Mouse (Mus musculus) cerebral cortex, adult 2 months (tissue): ENCODE results near the gene Gm45234.

ENCODE experiments used
- WGBS: fragments of 180-500 bp; shearing (Covaris S2); methylation state at CpG from one replicate; pipeline ENCODE4 v1.1.7; 2018; 5-methylcytosine and 5-hydroxymethylcytosine counted together

The Gm45234 gene

DNA sequence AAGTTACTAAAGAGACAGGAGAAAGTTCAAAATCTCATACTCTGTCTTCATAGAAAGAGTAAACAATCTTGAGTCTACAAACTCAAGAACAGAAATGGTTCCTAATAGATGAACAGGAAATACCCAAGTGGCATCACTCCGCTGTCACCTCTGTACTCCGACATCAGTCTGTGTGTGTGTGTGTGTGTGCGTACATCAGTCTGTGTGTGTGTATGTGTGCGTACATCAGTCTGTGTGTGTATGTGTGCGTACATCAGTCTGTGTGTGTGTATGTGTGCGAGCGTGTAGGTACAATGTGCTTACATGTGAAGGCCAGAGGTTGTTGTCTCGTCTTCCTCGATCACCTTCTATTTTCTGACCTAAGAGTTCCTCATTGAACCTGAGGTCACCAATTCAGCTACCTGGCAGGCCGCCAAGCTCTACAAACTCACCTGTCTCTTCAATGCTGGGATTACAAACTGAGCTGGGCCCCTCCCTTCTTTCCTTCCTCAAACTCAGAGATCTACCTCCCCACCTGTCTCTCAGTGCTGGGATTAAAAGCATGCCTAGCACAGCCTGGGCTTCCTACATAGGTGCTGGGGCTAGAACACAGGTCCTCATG lies 47.4 kb downstream of the Gm45234 start:
- 95% methylated on average over 10 of the region's 10 CpGs for WGBS

DNA sequence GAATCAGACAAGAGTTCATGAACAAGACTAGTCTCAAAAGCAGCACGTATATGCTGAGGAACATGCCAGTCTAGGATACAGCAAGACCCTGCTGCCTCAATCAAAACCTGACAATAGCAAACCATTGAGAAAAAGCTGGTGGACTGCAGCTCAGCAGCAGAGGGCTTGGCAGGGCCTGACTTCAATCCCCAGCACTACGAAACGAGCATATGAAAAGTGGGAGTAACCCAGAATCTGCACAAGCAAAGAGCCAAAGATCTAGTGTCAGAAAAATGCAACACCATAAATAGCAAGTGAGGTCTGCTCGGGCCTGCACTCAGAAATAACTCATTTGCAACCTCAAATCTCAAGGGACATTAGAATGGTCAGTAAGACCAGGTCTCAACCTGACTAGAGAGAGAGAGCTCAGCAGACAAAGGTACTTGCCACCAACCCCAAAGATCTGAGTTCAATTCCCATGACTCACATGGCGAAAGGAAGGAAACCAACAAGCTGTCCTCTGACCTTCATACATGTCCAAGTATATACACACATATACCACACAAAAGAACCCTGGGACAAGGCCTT lies 49.7 kb downstream of the Gm45234 start:
- WGBS: 51% methylated on average over 5 of the region's 5 CpGs

DNA sequence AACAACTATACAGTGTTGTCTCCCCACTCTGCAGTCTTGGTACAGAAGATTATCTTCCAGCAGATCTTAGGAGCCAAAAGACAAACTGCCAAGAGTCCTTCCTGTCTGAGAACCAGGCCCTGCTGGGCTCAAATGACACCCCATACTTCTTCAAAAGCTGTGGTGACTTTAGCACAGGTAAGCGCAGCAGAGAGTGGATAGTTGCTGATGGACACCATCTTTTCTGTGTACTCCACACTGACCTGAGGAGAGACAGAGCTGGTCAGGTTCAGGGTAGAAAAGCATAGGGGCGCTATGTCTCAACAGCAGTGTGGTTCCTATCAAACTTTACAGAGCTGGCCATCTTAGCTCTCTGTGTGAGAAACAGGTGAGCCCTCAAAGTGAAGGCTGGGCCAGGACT lies 51.4 kb downstream of the Gm45234 start:
- WGBS: 96% methylated on average over 2 of the region's 2 CpGs

GRCm38 (mm10) chr6:124703789-124704188 lies 52.0 kb downstream of the Gm45234 start:
- WGBS: 70% methylated on average over 7 of the region's 7 CpGs

GRCm38 (mm10) chr6:124702784-124703103 lies 53.1 kb downstream of the Gm45234 start:
- WGBS: 45% methylated on average over 3 of the region's 3 CpGs

GRCm38 (mm10) chr6:124702102-124702783 lies 53.6 kb downstream of the Gm45234 start:
- 68% methylated on average over 17 of the region's 17 CpGs for WGBS

- 81% methylated on average over 8 of the region's 8 CpGs for WGBS
These were observed 54.5 kb downstream of the Gm45234 start for GRCm38 (mm10) chr6:124701338-124701737.

DNA sequence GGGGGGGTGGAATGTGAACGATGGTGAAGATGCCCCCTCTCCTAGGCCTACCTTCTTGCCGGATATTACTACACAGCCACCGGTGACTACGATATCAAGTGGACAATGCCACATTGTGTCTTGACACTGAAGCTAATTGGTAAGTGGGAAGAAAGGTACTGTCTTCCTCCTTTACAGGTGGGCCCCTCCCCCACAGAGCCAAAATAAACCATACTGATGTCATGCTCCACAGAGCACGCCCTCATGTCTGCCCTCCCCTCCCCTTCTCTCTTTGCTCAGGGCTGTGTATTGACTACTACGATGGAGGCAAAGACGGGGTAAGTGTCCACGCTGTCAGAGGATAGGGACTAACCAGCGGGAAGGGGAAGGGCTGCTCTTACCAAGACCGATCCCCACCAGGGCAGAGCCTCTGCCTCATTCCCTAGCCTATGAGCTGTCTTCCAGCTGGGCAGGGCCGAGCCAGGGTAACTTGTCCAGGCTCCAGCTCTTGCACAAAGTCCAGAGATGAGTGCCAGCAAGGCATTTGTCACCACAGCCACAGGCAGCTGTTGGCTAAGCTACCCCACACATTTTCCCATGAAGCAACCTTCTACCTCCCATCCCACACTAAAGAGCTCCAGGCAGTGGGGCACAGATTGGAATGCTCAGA lies 55.7 kb downstream of the Gm45234 start:
- WGBS: 63% methylated on average over 11 of the region's 11 CpGs

DNA sequence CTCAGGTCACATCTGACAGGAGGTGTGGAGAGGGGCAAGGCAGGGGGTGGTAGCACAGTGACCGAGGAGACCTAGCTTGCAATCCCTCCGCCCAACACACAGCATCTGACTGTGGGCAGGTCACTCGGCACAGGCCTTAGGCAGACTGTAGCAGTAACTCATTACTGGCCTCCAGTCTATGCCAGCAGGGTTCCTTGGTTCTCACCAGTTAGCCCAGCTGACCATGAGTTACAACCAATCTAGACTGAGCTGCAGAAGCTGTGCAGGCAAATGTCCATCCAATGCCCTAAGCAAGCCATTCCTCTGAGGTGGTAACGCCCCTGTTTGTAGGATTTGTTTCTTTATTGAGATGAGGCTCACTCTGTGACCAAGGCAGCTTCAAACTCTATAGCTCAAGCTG lies 56.5 kb downstream of the Gm45234 start:
- 90% methylated on average over 4 of the region's 4 CpGs for WGBS

DNA sequence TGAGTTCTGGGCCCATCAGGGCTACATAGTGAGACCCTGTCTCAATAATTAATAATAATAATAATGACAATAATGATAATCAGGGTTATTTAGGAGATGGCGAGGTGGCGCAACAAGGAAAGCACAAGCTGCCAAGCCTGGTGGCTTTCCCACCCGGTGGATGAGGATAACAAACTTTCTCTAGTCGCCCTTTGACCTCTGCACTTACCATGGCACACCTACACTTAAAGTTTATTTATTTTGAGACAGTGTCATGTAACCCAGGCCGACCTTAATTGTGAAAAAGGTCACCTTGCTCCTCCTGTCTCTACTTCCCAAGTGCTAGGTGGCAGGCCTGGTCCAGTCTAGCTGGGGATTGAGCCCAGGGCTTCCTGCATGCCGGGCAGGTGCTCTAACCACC lies 57.1 kb downstream of the Gm45234 start:
- 87% methylated on average over 6 of the region's 6 CpGs for WGBS

DNA sequence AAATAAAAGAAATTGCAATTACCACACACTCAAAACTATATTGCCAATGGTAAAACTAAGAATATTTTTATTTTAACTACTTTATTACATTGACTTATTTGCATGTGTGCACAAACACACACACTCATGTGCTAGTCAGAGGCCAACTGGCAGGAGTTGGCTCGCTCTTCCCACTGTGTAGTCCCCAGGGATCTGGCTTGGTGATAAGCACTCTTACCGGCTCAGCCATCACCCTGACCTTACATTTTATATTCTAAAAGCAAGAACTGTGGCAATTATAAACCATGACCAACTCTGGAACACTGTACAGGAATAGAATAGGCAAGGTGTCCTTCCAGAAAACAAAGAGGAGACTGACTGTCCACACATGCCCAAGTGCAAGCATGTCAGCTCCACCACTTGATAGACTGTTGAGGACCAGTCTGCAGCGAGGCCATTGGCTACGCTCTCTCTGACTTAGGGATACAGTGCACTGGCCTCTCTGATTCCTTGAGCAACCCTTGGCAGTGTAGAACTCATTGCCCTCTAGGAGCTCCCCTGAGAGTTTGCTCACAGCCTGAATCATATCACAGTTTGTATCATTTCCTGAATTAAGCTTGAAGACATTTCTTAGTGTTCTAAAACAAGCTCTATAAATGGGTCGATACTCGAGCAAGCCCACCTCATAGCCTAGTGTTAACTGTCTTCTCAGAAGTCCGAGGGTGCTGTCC lies 59.2 kb downstream of the Gm45234 start:
- 85% methylated on average over 7 of the region's 7 CpGs for WGBS

DNA sequence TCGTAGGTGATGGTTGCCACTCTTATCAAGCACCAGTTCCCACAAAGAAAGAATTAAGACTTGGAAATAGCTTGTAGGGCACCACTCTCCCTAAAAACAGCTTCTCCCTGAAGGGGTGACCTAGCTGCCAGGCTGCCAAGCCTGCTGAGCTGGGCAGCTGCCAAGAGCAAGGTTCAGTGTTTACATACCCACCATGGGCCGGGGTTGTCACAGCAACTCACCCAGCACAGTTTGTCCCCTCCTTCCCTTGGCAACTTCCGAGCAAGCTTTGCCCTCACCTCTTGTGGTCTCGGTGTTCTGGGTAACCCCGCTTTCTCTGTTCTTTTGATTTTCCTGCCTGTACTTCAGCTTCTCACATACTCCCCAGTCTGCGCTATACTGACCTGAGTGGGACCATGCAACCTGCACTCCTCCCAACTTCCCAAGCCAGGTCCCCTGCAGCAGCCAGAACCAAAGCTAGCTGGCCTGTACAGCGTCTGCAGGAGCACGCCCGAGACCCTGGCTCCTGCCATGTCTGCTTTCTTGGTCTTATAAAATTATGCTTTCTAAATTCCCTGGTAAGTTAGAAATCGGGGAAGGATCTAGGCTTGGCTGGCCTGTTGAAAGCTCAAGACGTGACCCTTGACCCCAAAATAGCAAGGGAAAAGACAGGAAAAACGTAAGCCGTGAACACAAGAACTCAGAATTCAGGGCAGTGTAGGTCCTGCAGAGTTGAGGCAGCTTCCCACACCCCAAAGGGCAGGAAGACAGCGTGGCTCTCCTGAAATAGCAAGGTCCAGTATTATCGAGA lies 61.5 kb downstream of the Gm45234 start:
- WGBS: 69% methylated on average over 15 of the region's 15 CpGs

- 72% methylated on average over 15 of the region's 15 CpGs for WGBS
These were observed 62.4 kb downstream of the Gm45234 start for GRCm38 (mm10) chr6:124693243-124693981.

GRCm38 (mm10) chr6:124690517-124690916 lies 65.3 kb downstream of the Gm45234 start:
- WGBS: 84% methylated on average over 3 of the region's 3 CpGs
